Mouse (Mus musculus): Measurements from ENCODE around the gene Nod1. TPM values are rescaled to one million over a fixed set of nuclear protein-coding genes. Genes with fewer than 3 reads are reported as not detected.

The Nod1 gene
- polyA plus RNA-seq, 1 experiment from 2014 or later = 3.3 TPM

DNA sequence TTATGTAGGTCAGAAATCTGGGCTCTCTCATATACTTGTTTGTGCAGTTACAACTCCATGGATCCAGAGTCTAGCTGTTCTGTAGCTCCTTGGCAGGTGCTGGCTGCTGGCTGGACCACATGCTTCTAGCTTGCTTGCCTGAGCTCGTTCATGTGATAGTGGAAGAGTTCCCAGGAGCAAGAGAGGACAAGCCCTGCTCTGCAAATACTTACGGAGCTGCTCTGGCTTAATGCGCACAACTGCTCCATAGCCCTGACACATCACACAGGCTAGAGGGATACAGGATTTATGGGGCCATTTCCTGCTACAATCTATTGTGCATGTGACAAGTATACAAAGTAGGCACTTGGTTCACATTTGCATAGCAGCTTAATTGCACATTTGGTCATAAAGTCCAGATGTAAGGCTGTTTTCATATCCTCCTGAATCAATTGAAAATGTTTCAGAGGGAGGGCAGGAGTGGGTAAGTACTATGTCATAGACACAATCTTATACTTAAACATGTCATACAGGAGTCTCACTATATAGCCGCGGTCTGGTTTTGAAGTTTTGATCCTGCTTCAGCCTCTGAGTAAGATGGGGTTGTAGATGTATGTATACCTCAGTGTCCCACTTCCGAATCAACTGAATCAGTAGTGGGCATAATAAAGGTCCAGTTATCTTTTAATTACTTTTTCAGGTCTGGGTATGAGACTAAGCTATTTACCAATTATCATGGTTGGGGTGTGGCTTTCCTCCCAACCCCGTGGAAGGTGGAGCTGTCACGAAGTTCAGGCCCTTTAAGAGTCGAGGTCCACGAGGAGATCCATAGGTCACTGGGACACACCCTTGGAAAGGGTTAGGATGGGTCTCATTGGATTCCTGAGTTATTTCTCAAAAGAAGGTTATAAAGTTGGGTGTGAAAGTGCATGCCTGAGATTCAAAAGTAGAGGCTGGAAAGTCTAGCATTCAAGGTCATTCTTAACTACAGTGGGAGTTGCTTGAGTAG is 66.1 kb downstream of the Nod1 start:
- TF ChIP-seq CTCF (IDR thresholded peaks at IDR 0.05; ENCODE audit: low read depth) (no peak), EP300 (IDR thresholded peaks at IDR 0.05; ENCODE audit: low read depth) (no peak)
- H3K9ac ChIP-seq (replicated peaks) = no peak overlapping the region
- ATAC-seq (no peak), DNase-seq (no peak)
- H3K36me3 ChIP-seq (replicated peaks; ENCODE audit: insufficient read depth, low read length) = no peaks in the 10 kb centered on the region
- no peak overlapping the region for H3K27ac ChIP-seq (ENCODE audit: low read depth)
- no peaks in the 10 kb centered on the region for H3K9me3 ChIP-seq (ENCODE audit: low read length)
- no peak overlapping the region for H3K4me3 ChIP-seq (ENCODE audit: low read depth, low read length)
- H3K4me2 ChIP-seq (ENCODE audit: low read depth, low read length) = no peak overlapping the region
- no peaks in the 10 kb centered on the region for H3K4me1 ChIP-seq (ENCODE audit: insufficient read depth)
- 81% methylated on average over 10 of the region's 10 CpGs for WGBS (ENCODE audit: insufficient replicate concordance)
- H3K27me3 ChIP-seq (ENCODE audit: insufficient read depth, low read length) = no peaks in the 10 kb centered on the region

- Histone ChIP-seq H3K36me3 (replicated peaks; ENCODE audit: insufficient read depth, low read length) (no peaks in the 10 kb centered on the region), H3K4me2 (ENCODE audit: low read depth, low read length) (no peak overlapping the region), H3K4me3 (ENCODE audit: low read depth, low read length) (no peak overlapping the region), H3K9ac (replicated peaks) (no peak overlapping the region), H3K27me3 (ENCODE audit: insufficient read depth, low read length) (no peaks in the 10 kb centered on the region), H3K27ac (ENCODE audit: low read depth) (no peak overlapping the region), H3K4me1 (ENCODE audit: insufficient read depth) (no peaks in the 10 kb centered on the region), H3K9me3 (ENCODE audit: low read length) (no peaks in the 10 kb centered on the region)
- ATAC-seq = no peak
- WGBS (ENCODE audit: insufficient replicate concordance) = 85% methylated on average over 2 of the region's 2 CpGs
- no peak for DNase-seq
- TF ChIP-seq EP300 (IDR thresholded peaks at IDR 0.05; ENCODE audit: low read depth) (no peak), CTCF (IDR thresholded peaks at IDR 0.05; ENCODE audit: low read depth) (no peak)
Measured at GRCm38 (mm10) chr6:54902547-54902946, 69.9 kb downstream of the Nod1 start.

DNA sequence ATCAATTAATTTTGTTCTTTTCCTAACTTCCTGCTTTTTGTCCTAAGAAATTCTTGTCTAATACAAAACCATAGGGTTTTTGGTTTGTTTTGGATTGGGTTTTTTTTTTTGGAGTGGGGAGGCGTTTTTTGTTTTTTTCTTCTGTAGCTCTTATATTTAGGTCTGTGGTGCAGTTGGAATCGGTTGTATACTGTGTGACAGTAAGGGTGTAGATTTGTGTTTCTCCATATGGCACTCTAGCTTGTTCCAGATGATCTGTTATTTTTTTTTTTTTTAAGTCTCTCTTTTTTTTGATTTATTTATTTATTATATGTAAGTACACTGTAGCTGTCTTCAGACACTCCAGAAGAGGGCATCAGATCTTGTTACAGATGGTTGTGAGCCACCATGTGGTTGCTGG is 72.2 kb downstream of the Nod1 start:
- Histone ChIP-seq H3K4me1 (ENCODE audit: insufficient read depth) (no peaks in the 10 kb centered on the region), H3K4me2 (ENCODE audit: low read depth, low read length) (no peak overlapping the region), H3K27ac (ENCODE audit: low read depth) (no peak overlapping the region), H3K9ac (replicated peaks) (no peak overlapping the region), H3K9me3 (ENCODE audit: low read length) (no peaks in the 10 kb centered on the region), H3K27me3 (ENCODE audit: insufficient read depth, low read length) (no peaks in the 10 kb centered on the region), H3K4me3 (ENCODE audit: low read depth, low read length) (no peak overlapping the region), H3K36me3 (replicated peaks; ENCODE audit: insufficient read depth, low read length) (no peaks in the 10 kb centered on the region)
- WGBS (ENCODE audit: insufficient replicate concordance) = 70% methylated on average over 2 of the region's 2 CpGs
- TF ChIP-seq CTCF (IDR thresholded peaks at IDR 0.05; ENCODE audit: low read depth) (no peak), EP300 (IDR thresholded peaks at IDR 0.05; ENCODE audit: low read depth) (no peak)
- ATAC-seq = no peak
- DNase-seq = no peak

- Histone ChIP-seq H3K27me3 (ENCODE audit: insufficient read depth, low read length) (no peaks in the 10 kb centered on the region), H3K4me1 (ENCODE audit: insufficient read depth) (no peaks in the 10 kb centered on the region), H3K4me3 (ENCODE audit: low read depth, low read length) (no peak overlapping the region), H3K36me3 (replicated peaks; ENCODE audit: insufficient read depth, low read length) (peaks cover 12% of the 10 kb centered on the region), H3K9ac (replicated peaks) (no peak overlapping the region), H3K4me2 (ENCODE audit: low read depth, low read length) (no peak overlapping the region), H3K27ac (ENCODE audit: low read depth) (no peak overlapping the region), H3K9me3 (ENCODE audit: low read length) (no peaks in the 10 kb centered on the region)
- TF ChIP-seq EP300 (IDR thresholded peaks at IDR 0.05; ENCODE audit: low read depth) (no peak), CTCF (IDR thresholded peaks at IDR 0.05; ENCODE audit: low read depth) (no peak)
- WGBS (ENCODE audit: insufficient replicate concordance) = 74% methylated on average over 3 of the region's 3 CpGs
- ATAC-seq (no peak), DNase-seq (no peak)
Measured at GRCm38 (mm10) chr6:54891384-54891783, 81.0 kb downstream of the Nod1 start.

DNA sequence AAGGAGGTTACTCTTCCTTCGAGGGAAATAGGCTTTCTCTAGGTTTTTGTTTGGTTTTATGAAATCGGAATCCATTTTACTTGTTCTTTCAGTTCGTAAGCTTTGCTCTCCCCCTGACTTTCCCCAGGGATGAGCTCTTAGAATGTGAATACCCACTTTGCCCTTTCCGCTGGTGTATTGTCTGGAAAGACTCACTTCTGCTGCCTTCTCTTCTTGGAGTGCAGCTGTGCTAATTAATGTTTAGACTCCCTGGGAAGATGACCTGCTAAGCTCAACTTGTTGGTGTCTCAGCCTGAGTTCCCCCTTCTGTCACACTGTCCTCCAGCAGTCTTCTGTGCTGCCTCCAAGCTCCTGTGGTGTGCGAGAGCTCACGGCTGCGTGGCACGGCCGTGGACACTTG is 82.2 kb downstream of the Nod1 start:
- ATAC-seq (no peak), DNase-seq (no peak)
- Histone ChIP-seq H3K4me3 (ENCODE audit: low read depth, low read length) (no peak overlapping the region), H3K27ac (ENCODE audit: low read depth) (no peak overlapping the region), H3K36me3 (replicated peaks; ENCODE audit: insufficient read depth, low read length) (peaks cover 12% of the 10 kb centered on the region), H3K27me3 (ENCODE audit: insufficient read depth, low read length) (no peaks in the 10 kb centered on the region), H3K9ac (replicated peaks) (no peak overlapping the region), H3K4me2 (ENCODE audit: low read depth, low read length) (no peak overlapping the region), H3K4me1 (ENCODE audit: insufficient read depth) (no peaks in the 10 kb centered on the region), H3K9me3 (ENCODE audit: low read length) (no peaks in the 10 kb centered on the region)
- TF ChIP-seq CTCF (IDR thresholded peaks at IDR 0.05; ENCODE audit: low read depth) = no peak
- TF ChIP-seq EP300 (IDR thresholded peaks at IDR 0.05; ENCODE audit: low read depth) = no peak
- WGBS (ENCODE audit: insufficient replicate concordance) = 85% methylated on average over 9 of the region's 9 CpGs

- no peak overlapping the region for H3K9ac ChIP-seq (replicated peaks)
- 84% methylated on average over 7 of the region's 7 CpGs for WGBS (ENCODE audit: insufficient replicate concordance)
- no peak overlapping the region for H3K27ac ChIP-seq (ENCODE audit: low read depth)
- no peak for TF ChIP-seq EP300 (IDR thresholded peaks at IDR 0.05; ENCODE audit: low read depth)
- TF ChIP-seq CTCF (IDR thresholded peaks at IDR 0.05; ENCODE audit: low read depth) = no peak
- H3K4me1 ChIP-seq (ENCODE audit: insufficient read depth) = no peaks in the 10 kb centered on the region
- ATAC-seq (no peak), DNase-seq (no peak)
- no peaks in the 10 kb centered on the region for H3K27me3 ChIP-seq (ENCODE audit: insufficient read depth, low read length)
- no peak overlapping the region for H3K4me2 ChIP-seq (ENCODE audit: low read depth, low read length)
- H3K9me3 ChIP-seq (ENCODE audit: low read length) = no peaks in the 10 kb centered on the region
- no peak overlapping the region for H3K4me3 ChIP-seq (ENCODE audit: low read depth, low read length)
- peaks cover 10% of the 10 kb centered on the region for H3K36me3 ChIP-seq (replicated peaks; ENCODE audit: insufficient read depth, low read length)
Measured at GRCm38 (mm10) chr6:54886195-54886594, 86.2 kb downstream of the Nod1 start.
